Mouse (Mus musculus): ENCODE data around the gene Gm42906. TPM values are rescaled to one million over a fixed set of nuclear protein-coding genes. Genes with fewer than 3 reads are reported as not detected.

Gene Gm42906
- polyA plus RNA-seq, 1 experiment from 2014 or later = not detected

GRCm38 (mm10) chr5:151344737-151345136 is 83.2 kb downstream of the Gm42906 start:
- Histone ChIP-seq H3K4me3 (ENCODE audit: low read depth, low read length) (no peak overlapping the region), H3K36me3 (ENCODE audit: control insufficient read depth, insufficient read depth) (no peaks in the 10 kb centered on the region), H3K9ac (ENCODE audit: low read depth, low read length) (no peak overlapping the region), H3K4me1 (replicated peaks; ENCODE audit: control insufficient read depth, insufficient read depth, low read length) (no peaks in the 10 kb centered on the region), H3K4me2 (replicated peaks; ENCODE audit: low read depth) (no peak overlapping the region), H3K27ac (ENCODE audit: low read depth, low read length) (no peak overlapping the region), H3K9me3 (ENCODE audit: control insufficient read depth) (no peaks in the 10 kb centered on the region), H3K27me3 (replicated peaks; ENCODE audit: control insufficient read depth, insufficient read depth, low read length) (no peaks in the 10 kb centered on the region)
- ATAC-seq = no peak
- 75% methylated on average over 4 of the region's 4 CpGs for WGBS
- TF ChIP-seq CTCF (IDR thresholded peaks at IDR 0.05; ENCODE audit: low read depth) = no peak

DNA sequence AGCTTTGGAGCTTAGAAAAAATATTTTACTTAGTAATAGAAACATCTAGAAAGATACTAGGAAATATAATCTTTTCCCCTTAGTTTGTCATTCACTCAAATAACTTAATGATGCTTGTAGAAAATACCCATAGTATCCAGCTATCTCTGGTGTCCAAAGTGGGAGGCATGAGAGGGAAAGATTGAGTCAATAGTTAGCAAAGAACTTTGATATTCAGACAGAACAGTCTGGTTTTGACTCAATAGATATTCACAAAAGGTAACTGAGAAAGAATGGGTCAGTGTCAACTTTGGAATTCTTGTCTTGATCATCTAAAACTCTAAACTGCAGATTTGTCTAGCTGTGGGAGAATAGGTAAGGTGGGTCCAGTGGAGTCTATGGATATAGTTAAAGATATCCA is 94.3 kb downstream of the Gm42906 start:
- H3K9me3 ChIP-seq (ENCODE audit: control insufficient read depth) = no peaks in the 10 kb centered on the region
- no peaks in the 10 kb centered on the region for H3K27me3 ChIP-seq (replicated peaks; ENCODE audit: control insufficient read depth, insufficient read depth, low read length)
- H3K4me3 ChIP-seq (ENCODE audit: low read depth, low read length) = no peak overlapping the region
- no peak overlapping the region for H3K4me2 ChIP-seq (replicated peaks; ENCODE audit: low read depth)
- H3K36me3 ChIP-seq (ENCODE audit: control insufficient read depth, insufficient read depth) = no peaks in the 10 kb centered on the region
- no peak for ATAC-seq
- H3K27ac ChIP-seq (ENCODE audit: low read depth, low read length) = no peak overlapping the region
- no peak for TF ChIP-seq CTCF (IDR thresholded peaks at IDR 0.05; ENCODE audit: low read depth)
- H3K9ac ChIP-seq (ENCODE audit: low read depth, low read length) = no peak overlapping the region
- H3K4me1 ChIP-seq (replicated peaks; ENCODE audit: control insufficient read depth, insufficient read depth, low read length) = no peaks in the 10 kb centered on the region

- Histone ChIP-seq H3K27me3 (replicated peaks; ENCODE audit: control insufficient read depth, insufficient read depth, low read length) (no peaks in the 10 kb centered on the region), H3K4me1 (replicated peaks; ENCODE audit: control insufficient read depth, insufficient read depth, low read length) (no peaks in the 10 kb centered on the region), H3K4me2 (replicated peaks; ENCODE audit: low read depth) (no peak overlapping the region), H3K4me3 (ENCODE audit: low read depth, low read length) (no peak overlapping the region), H3K9ac (ENCODE audit: low read depth, low read length) (no peak overlapping the region), H3K9me3 (ENCODE audit: control insufficient read depth) (no peaks in the 10 kb centered on the region), H3K27ac (ENCODE audit: low read depth, low read length) (no peak overlapping the region), H3K36me3 (ENCODE audit: control insufficient read depth, insufficient read depth) (no peaks in the 10 kb centered on the region)
- ATAC-seq = peak; percentile 38; the same call in 1 of the 2 replicates
- no peak for TF ChIP-seq CTCF (IDR thresholded peaks at IDR 0.05; ENCODE audit: low read depth)
Observed at GRCm38 (mm10) chr5:151333191-151333594, 94.8 kb downstream of the Gm42906 start.

DNA sequence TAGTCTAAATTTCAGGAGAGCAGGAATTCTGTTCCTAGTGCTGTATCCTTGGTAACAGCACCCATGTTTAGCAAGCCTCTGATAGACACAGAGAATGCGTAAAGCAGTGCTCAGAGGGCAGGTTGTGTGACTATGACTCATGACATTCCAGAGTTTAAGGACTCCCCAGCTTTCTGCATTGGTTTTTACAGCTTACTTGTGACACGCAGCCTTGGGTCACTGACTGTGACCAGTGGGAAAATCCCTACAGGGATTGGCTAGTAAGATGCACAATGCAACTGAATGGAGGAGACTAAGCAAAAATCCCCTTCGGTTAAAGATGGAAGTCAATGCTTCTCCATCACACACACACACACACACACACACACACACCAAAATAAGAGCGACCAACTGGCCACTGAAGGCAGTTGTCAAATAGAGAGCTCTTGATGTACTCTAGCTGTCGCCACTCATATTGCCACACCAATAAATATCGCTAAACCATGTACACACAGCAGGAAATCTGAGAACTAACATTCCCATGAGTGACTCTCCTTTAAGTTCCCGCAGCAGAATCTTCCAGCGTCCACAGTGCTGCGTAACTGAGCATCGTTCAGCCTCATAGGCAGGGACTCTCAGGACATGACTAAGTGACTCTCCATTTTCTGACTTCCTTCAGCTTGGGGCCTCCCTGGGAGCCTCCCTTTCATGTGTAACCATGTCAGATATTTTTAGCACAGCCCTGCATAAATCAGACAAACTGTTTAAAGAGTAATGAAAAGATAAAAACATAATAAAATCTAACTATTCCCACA is 112.0 kb downstream of the Gm42906 start:
- Histone ChIP-seq H3K4me3 (ENCODE audit: low read depth, low read length) (no peak overlapping the region), H3K4me1 (replicated peaks; ENCODE audit: control insufficient read depth, insufficient read depth, low read length) (0 out of 2 replicates have a peak, but pooled peaks cover 3% of the 10 kb centered on the region), H3K36me3 (ENCODE audit: control insufficient read depth, insufficient read depth) (no peaks in the 10 kb centered on the region), H3K9ac (ENCODE audit: low read depth, low read length) (no peak overlapping the region), H3K9me3 (ENCODE audit: control insufficient read depth) (no peaks in the 10 kb centered on the region), H3K4me2 (replicated peaks; ENCODE audit: low read depth) (0 out of 2 replicates have a peak overlapping the region, but pooled peaks have one; percentile 9), H3K27ac (ENCODE audit: low read depth, low read length) (no peak overlapping the region), H3K27me3 (replicated peaks; ENCODE audit: control insufficient read depth, insufficient read depth, low read length) (no peaks in the 10 kb centered on the region)
- no peak for TF ChIP-seq CTCF (IDR thresholded peaks at IDR 0.05; ENCODE audit: low read depth)
- WGBS = 50% methylated on average over 10 of the region's 10 CpGs
- ATAC-seq = peak; percentile 67

DNA sequence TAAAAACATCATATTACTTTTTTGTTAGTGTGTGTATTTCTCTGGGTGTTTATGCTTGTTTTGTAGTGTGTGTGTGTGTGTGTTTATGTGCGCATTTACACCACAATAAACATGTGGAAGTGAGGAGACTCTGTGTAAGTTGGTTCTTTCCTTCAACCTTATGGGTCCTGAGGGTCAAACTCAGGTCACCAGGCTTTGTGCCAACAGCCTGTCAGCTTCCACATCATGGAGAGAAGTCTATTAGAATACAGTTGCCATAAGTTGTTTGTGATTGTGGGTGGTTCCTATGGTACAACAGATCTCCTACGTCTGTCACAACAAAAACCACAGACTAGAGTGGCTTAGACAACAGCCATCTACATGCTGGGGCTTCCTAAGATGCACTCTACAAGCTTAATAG is 127.7 kb downstream of the Gm42906 start:
- Histone ChIP-seq H3K27ac (ENCODE audit: low read depth, low read length) (no peak overlapping the region), H3K4me1 (replicated peaks; ENCODE audit: control insufficient read depth, insufficient read depth, low read length) (no peaks in the 10 kb centered on the region), H3K9ac (ENCODE audit: low read depth, low read length) (no peak overlapping the region), H3K4me3 (ENCODE audit: low read depth, low read length) (no peak overlapping the region), H3K36me3 (ENCODE audit: control insufficient read depth, insufficient read depth) (no peaks in the 10 kb centered on the region), H3K27me3 (replicated peaks; ENCODE audit: control insufficient read depth, insufficient read depth, low read length) (no peaks in the 10 kb centered on the region), H3K9me3 (ENCODE audit: control insufficient read depth) (0 out of 2 replicates have a peak, but pooled peaks cover 3% of the 10 kb centered on the region), H3K4me2 (replicated peaks; ENCODE audit: low read depth) (no peak overlapping the region)
- 73% methylated on average over 2 of the region's 2 CpGs for WGBS
- no peak for ATAC-seq
- TF ChIP-seq CTCF (IDR thresholded peaks at IDR 0.05; ENCODE audit: low read depth) = no peak

GRCm38 (mm10) chr5:151299576-151299975 is 128.4 kb downstream of the Gm42906 start:
- Histone ChIP-seq H3K4me3 (ENCODE audit: low read depth, low read length) (no peak overlapping the region), H3K36me3 (ENCODE audit: control insufficient read depth, insufficient read depth) (no peaks in the 10 kb centered on the region), H3K4me1 (replicated peaks; ENCODE audit: control insufficient read depth, insufficient read depth, low read length) (no peaks in the 10 kb centered on the region), H3K27ac (ENCODE audit: low read depth, low read length) (no peak overlapping the region), H3K27me3 (replicated peaks; ENCODE audit: control insufficient read depth, insufficient read depth, low read length) (no peaks in the 10 kb centered on the region), H3K9me3 (ENCODE audit: control insufficient read depth) (0 out of 2 replicates have a peak, but pooled peaks cover 3% of the 10 kb centered on the region), H3K4me2 (replicated peaks; ENCODE audit: low read depth) (no peak overlapping the region), H3K9ac (ENCODE audit: low read depth, low read length) (no peak overlapping the region)
- ATAC-seq = no peak
- WGBS = 71% methylated on average over 7 of the region's 7 CpGs
- no peak for TF ChIP-seq CTCF (IDR thresholded peaks at IDR 0.05; ENCODE audit: low read depth)
